Mouse (Mus musculus) thymus, postnatal 25 days (tissue): ENCODE results near the gene Tsen54.

Experiments
- DNase-seq: peaks from one replicate; pipeline ENCODE4 v3.0.0; 2022

Tsen54 gene

GRCm38 (mm10) chr11:115872437-115872836 lies 57.9 kb downstream of the Tsen54 start:
- DNase-seq, result no peak
